Mouse (Mus musculus) heart, embryonic 16.5 days (tissue): ENCODE data around the gene Ptprk. TPM values are rescaled to one million over a fixed set of nuclear protein-coding genes. Genes with fewer than 3 reads are reported as not detected.

ENCODE experiments used
- ATAC-seq: fragments of 200-750 bp; cut with Nextera tagmentation; replicated peaks from 2 replicates; pipeline ENCODE4 v1.8.0; 2017; ENCODE audit warnings: moderate number of reproducible peaks; ENCODE audit not compliant: insufficient read depth, low FRiP score; ENCODE audit errors: extremely low read depth
- H3K27ac ChIP-seq: fragments of 300-500 bp; sonication (generic); 2 replicates; pipeline ENCODE4 v1.5.1; 2014; ENCODE audit warnings: mild to moderate bottlenecking, low read length, control low read depth, moderate library complexity
- H3K27me3 ChIP-seq: fragments of 300-500 bp; sonication (generic); 2 replicates; pipeline ENCODE4 v1.6.1; 2014; ENCODE audit warnings: low read length, mixed read lengths; ENCODE audit not compliant: control insufficient read depth, insufficient read depth
- H3K36me3 ChIP-seq: fragments of 300-500 bp; sonication (generic); 2 replicates; pipeline ENCODE4 v1.6.1; 2014; ENCODE audit not compliant: control insufficient read depth, insufficient read depth
- H3K4me1 ChIP-seq: fragments of 300-500 bp; sonication (generic); 2 replicates; pipeline ENCODE4 v1.6.1; 2014; ENCODE audit warnings: low read length, mixed read lengths; ENCODE audit not compliant: control insufficient read depth, insufficient read depth
- H3K4me2 ChIP-seq: fragments of 300-500 bp; sonication (generic); 2 replicates; pipeline ENCODE4 v1.6.1; 2014; ENCODE audit warnings: low read depth, mild to moderate bottlenecking, control low read depth, low read length
- H3K4me3 ChIP-seq: fragments of 300-500 bp; sonication (generic); 2 replicates; pipeline ENCODE4 v1.5.1; 2014; ENCODE audit warnings: mild to moderate bottlenecking, control low read depth, low read length
- H3K9ac ChIP-seq: fragments of 300-500 bp; sonication (generic); 2 replicates; pipeline ENCODE4 v1.6.1; 2014; ENCODE audit warnings: low read length, control low read depth
- H3K9me3 ChIP-seq: fragments of 300-500 bp; sonication (generic); replicated peaks from 2 replicates; pipeline ENCODE4 v1.6.1; 2016; ENCODE audit warnings: low read length; ENCODE audit not compliant: control insufficient read depth
- whole genome bisulfite sequencing: fragments of 180-500 bp; shearing (Covaris S2); extraction: QIAGEN DNeasy Blood & Tissue Kit; methylation state at CpG from one replicate; pipeline ENCODE4 v1.1.7; 2014; 5-methylcytosine and 5-hydroxymethylcytosine counted together
- polyA plus RNA-seq: library from polyadenylated mRNA; unstranded; fragments of >200 nt; fragmentation: Nextera tagmentation; extraction: Ambion mirVana; gene quantifications from 2 replicates; pipeline ENCODE4 v1.2.1, GENCODE M21; 2015

Gene Ptprk
- polyA plus RNA-seq, 1 experiment from 2014 or later: 42.5 TPM

GRCm38 (mm10) chr10:28224376-28224775 lies 149.8 kb downstream of the Ptprk start:
- H3K27ac ChIP-seq: no peak overlapping the region
- no peak for ATAC-seq
- H3K4me1 ChIP-seq: peaks cover 15% of the 10 kb centered on the region

GRCm38 (mm10) chr10:28225536-28226075 lies 151.0 kb downstream of the Ptprk start:
- no peaks in the 10 kb centered on the region for H3K27me3 ChIP-seq
- WGBS: 48% methylated on average over 5 of the region's 5 CpGs
- no peak for ATAC-seq
- no peaks in the 10 kb centered on the region for H3K9me3 ChIP-seq
- no peak overlapping the region for H3K27ac ChIP-seq
- no peak overlapping the region for H3K4me2 ChIP-seq
- H3K4me1 ChIP-seq: peaks cover 15% of the 10 kb centered on the region
- no peak overlapping the region for H3K4me3 ChIP-seq
- no peaks in the 10 kb centered on the region for H3K36me3 ChIP-seq
- H3K9ac ChIP-seq: no peak overlapping the region

More at GRCm38 (mm10) chr10:28224376-28224775, 149.8 kb downstream of the Ptprk start:
- 94% methylated on average over 1 of the region's 1 CpGs for WGBS
- no peak overlapping the region for H3K4me2 ChIP-seq
- no peaks in the 10 kb centered on the region for H3K27me3 ChIP-seq
- no peaks in the 10 kb centered on the region for H3K36me3 ChIP-seq
- no peak overlapping the region for H3K4me3 ChIP-seq
- no peaks in the 10 kb centered on the region for H3K9me3 ChIP-seq
- H3K9ac ChIP-seq: no peak overlapping the region

GRCm38 (mm10) chr10:28227732-28228131 lies 153.1 kb downstream of the Ptprk start:
- H3K4me3 ChIP-seq: no peak overlapping the region
- 39% methylated on average over 4 of the region's 4 CpGs for WGBS
- H3K27ac ChIP-seq: no peak overlapping the region
- no peaks in the 10 kb centered on the region for H3K9me3 ChIP-seq
- H3K4me1 ChIP-seq: peaks cover 19% of the 10 kb centered on the region
- no peaks in the 10 kb centered on the region for H3K27me3 ChIP-seq
- H3K4me2 ChIP-seq: no peak overlapping the region
- no peak overlapping the region for H3K9ac ChIP-seq
- H3K36me3 ChIP-seq: no peaks in the 10 kb centered on the region
- ATAC-seq: no peak

- peaks cover 19% of the 10 kb centered on the region for H3K4me1 ChIP-seq
- WGBS: 86% methylated on average over 1 of the region's 1 CpGs
- H3K36me3 ChIP-seq: no peaks in the 10 kb centered on the region
- no peaks in the 10 kb centered on the region for H3K9me3 ChIP-seq
- H3K27me3 ChIP-seq: no peaks in the 10 kb centered on the region
- no peak overlapping the region for H3K4me3 ChIP-seq
- H3K9ac ChIP-seq: no peak overlapping the region
- no peak overlapping the region for H3K4me2 ChIP-seq
- no peak overlapping the region for H3K27ac ChIP-seq
- ATAC-seq: no peak
These were observed 153.6 kb downstream of the Ptprk start for GRCm38 (mm10) chr10:28228208-28228607.

- 67% methylated on average over 4 of the region's 4 CpGs for WGBS
- H3K4me3 ChIP-seq: no peak overlapping the region
- no peaks in the 10 kb centered on the region for H3K36me3 ChIP-seq
- no peak for ATAC-seq
- H3K4me2 ChIP-seq: no peak overlapping the region
- H3K27me3 ChIP-seq: no peaks in the 10 kb centered on the region
- H3K27ac ChIP-seq: no peak overlapping the region
- no peaks in the 10 kb centered on the region for H3K9me3 ChIP-seq
- peaks cover 4% of the 10 kb centered on the region for H3K4me1 ChIP-seq
- no peak overlapping the region for H3K9ac ChIP-seq
These were observed 157.9 kb downstream of the Ptprk start for GRCm38 (mm10) chr10:28232273-28233167.

GRCm38 (mm10) chr10:28249047-28249446 lies 174.4 kb downstream of the Ptprk start:
- Histone ChIP-seq H3K4me3 (no peak overlapping the region), H3K36me3 (no peaks in the 10 kb centered on the region), H3K9ac (no peak overlapping the region), H3K27ac (no peak overlapping the region), H3K27me3 (no peaks in the 10 kb centered on the region), H3K9me3 (no peaks in the 10 kb centered on the region), H3K4me2 (no peak overlapping the region), H3K4me1 (no peaks in the 10 kb centered on the region; the same call in 1 of the 2 replicates)
- no peak for ATAC-seq
- 81% methylated on average over 4 of the region's 4 CpGs for WGBS

- 71% methylated on average over 4 of the region's 4 CpGs for WGBS
- Histone ChIP-seq H3K4me1 (no peaks in the 10 kb centered on the region; the same call in 1 of the 2 replicates), H3K36me3 (no peaks in the 10 kb centered on the region), H3K27ac (no peak overlapping the region), H3K9ac (no peak overlapping the region), H3K4me2 (no peak overlapping the region), H3K9me3 (no peaks in the 10 kb centered on the region), H3K27me3 (no peaks in the 10 kb centered on the region), H3K4me3 (no peak overlapping the region)
- ATAC-seq: no peak
These were observed 176.8 kb downstream of the Ptprk start for GRCm38 (mm10) chr10:28251385-28251784.

- WGBS: 97% methylated on average over 2 of the region's 2 CpGs
These were observed 186.0 kb downstream of the Ptprk start for GRCm38 (mm10) chr10:28260651-28261050.

GRCm38 (mm10) chr10:28262159-28262558 lies 187.5 kb downstream of the Ptprk start:
- ATAC-seq: no peak
- no peaks in the 10 kb centered on the region for H3K27me3 ChIP-seq
- H3K36me3 ChIP-seq: peaks cover 10% of the 10 kb centered on the region
- H3K9me3 ChIP-seq: no peaks in the 10 kb centered on the region
- H3K4me1 ChIP-seq: no peaks in the 10 kb centered on the region
- 81% methylated on average over 3 of the region's 3 CpGs for WGBS
- H3K9ac ChIP-seq: no peak overlapping the region
- H3K27ac ChIP-seq: no peak overlapping the region
- no peak overlapping the region for H3K4me2 ChIP-seq
- no peak overlapping the region for H3K4me3 ChIP-seq

More at GRCm38 (mm10) chr10:28260651-28261050, 186.0 kb downstream of the Ptprk start:
- no peak for ATAC-seq
- H3K27me3 ChIP-seq: no peaks in the 10 kb centered on the region
- no peaks in the 10 kb centered on the region for H3K9me3 ChIP-seq
- no peak overlapping the region for H3K27ac ChIP-seq
- H3K4me1 ChIP-seq: no peaks in the 10 kb centered on the region
- no peak overlapping the region for H3K4me2 ChIP-seq
- H3K9ac ChIP-seq: no peak overlapping the region
- peaks cover 5% of the 10 kb centered on the region for H3K36me3 ChIP-seq
- H3K4me3 ChIP-seq: no peak overlapping the region
